Mouse (Mus musculus): ENCODE data around the gene Ccdc78. TPM values are rescaled to one million over a fixed set of nuclear protein-coding genes. Genes with fewer than 3 reads are reported as not detected.
A peak's percentile ranks its signal among the peaks of the same experiment; 100 is the strongest.

Ccdc78 gene
- total RNA-seq, 1 experiment from 2014 or later = not detected

DNA sequence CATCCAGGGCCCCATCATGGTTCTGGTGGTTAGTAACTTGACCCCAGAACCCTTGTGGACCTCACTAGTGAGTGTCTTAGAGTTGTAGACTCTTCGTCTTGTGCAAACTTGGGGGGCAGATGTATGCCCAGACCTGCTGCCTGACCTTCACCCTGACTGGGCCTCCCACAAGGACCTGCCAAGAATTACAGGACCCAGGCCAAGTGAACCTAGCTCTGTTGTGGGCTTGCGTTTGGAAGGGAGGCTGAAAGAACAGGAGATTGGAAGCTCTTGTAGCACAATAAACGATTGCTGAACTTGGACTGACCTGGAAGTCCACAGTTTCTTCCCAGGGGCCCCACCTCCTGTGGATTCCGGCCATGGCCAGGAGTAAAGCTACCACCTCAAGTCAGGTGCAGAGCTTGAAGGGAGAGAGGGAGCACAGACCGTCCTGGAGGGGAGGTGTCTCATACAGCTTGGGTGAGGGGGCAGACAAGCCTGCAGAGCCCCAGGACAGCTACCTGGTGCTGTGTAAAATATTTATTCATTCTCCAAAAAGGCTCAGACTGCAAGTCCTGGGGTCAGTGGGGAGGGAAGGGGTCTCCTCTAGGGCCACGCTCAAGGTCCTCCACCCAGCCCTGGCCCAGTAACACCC is 47.7 kb downstream of the Ccdc78 start:
- no peak for DNase-seq

DNA sequence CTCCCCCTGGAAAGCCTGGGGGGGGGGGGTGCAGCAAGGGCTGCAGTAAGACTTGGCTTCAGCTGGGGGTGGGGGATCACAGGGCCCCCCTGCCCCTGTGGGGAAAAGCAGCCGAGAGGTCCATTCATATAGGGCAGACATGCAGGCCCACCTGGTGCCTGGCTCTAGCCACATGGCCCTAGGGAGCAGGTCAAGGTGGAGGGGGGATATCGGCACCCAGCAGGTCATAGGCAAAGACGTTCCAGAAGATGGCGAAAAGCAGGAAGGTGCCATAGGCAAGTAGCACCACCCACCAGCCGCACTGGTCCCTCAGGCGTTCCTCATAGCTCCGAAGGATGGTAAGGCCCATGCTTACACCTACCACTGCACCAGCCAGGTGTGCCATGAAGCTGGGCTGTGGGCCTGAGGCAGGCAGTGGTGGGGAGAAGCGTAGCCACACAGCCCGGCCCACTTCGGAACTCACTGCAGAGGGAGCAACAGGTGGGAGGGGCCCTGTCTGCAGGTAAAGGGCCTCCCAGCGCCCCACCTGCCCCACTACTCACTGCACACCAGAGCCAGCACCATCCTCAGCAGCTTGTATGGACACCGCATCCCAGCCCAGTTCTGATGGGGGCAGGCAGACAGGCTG is 48.3 kb downstream of the Ccdc78 start:
- no peak for DNase-seq

DNA sequence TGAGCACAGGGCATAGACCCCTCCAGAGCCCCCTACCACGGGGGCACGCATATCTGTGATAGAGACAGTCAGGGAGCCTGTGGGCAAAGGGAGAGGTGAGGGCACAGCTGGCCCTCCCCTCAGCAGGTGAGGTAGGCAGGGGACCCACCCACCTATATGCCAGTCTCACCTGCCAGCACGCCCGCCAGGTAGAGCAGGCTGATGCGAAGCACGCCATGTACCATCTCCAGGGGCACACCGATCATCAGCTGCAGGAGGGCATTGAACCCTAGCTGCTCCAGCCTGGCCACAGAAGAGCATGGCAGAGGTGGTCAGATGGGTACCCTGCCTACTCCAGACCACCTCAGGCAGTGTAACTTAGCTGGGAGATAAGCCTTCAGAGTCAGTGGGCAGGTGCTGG is 48.9 kb downstream of the Ccdc78 start:
- no peak for DNase-seq

GRCm38 (mm10) chr17:25835816-25836215 is 49.4 kb downstream of the Ccdc78 start:
- DNase-seq = no peak

DNA sequence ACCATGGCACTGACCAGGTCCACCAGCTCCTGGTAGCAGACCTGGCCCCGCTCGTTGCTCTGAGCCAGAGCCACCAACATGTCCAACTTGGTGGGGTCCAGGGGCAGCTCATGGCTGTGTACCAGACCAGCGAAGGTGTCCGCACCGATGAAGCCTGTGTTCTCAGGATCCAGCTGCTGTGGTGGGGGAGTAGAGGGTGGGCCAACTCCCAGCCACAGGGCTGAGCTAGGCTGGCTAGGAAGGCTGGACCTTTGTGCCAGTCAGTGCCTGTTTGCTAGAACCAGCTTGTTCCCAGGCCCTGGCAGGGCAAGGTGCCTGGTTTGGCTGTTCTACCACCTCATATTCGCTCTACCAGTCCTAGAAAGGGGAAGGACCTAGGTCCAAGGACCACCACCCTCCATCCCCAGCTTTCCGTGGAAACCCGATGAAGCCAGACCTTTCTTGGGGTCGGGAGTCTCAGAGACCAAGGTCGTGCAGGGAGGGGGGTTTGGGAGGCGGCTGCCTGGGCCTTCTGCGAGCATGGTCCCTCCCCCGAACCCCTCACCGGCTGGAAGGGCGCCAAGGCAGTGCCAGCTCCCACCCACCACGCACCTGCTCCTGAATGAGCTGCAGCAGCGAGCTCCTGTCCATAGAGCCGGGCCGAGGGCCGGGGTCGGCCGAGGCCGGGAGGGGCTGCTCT is 50.2 kb downstream of the Ccdc78 start:
- no peak for DNase-seq

GRCm38 (mm10) chr17:25837076-25837410 is 50.7 kb downstream of the Ccdc78 start, which contains the start of gene Rhbdl1:
Rhbdl1 (minus strand) TSS chr17:25837295.
- DNase-seq = peak; percentile 88

- no peak for DNase-seq
These were observed 51.2 kb downstream of the Ccdc78 start for GRCm38 (mm10) chr17:25837533-25837932.

DNA sequence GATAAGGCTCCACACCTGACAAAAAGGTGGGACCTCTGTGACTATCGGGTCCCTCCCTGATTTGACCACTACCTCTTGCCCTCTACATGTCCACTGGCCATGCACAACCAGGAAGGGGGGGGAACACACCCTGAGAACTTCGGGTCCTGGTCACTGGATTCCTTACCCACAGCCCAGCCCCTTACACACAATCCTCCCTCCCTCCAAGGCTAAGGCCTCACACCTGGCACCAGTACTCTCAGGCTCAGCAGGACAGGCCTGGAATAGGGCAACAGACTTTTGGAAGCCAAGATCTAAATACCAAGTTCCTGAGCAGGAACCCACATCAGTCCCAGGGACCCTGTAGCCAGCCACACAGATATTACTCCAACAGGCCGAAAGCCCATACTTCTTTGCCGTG is 52.5 kb downstream of the Ccdc78 start:
- no peak for DNase-seq

DNA sequence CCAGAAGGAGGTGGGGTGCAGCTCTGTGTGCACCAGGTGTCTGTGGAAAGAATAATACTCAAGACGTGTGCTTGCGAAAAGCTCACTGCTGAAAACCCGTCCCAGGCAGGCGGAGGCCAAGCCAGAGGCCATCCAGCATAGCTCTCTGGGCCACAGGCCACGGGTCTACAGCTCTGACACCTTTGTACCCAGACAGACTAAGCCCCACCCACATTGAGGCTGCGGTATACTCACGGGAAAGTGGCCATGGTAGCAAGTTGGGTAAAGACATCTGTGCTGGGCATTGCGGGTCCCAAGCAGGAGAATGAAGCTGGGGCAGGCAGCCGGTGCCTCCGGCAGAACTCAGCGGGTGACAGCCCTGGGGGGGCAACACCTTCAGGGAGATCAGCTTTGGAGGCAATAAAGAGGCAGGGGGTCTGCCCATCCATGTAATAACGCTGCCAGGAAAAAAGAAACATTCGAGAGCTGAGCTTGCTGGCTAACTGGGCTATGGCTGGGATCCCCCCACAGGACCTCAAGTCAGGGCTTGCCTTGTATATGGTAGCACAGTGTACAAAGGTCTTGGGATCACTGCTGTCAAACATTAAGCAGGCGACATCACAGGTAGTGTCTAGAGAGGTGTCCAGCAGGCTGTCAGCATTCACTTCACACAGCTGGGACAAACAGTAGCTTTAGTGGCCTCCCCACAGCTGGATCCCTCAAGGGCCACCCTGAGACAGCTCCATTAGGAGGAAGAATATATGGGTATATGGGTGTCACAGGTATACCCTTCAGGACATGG is 53.3 kb downstream of the Ccdc78 start:
- no peak for DNase-seq

Small RNAs within 50 kb of the gene (microRNA-seq; reads per million reads assigned to microRNA genes)
- gene Gm25083 (0 reads per million in 2 experiments), gene Mir3082 (1.7 to 2.5 reads per million in 2 experiments), gene Mir6966 (0 to 0.69 reads per million in 2 experiments)

Other genes with a start within 250 kb of the Ccdc78 start
- gene Sox8, start 215.9 kb upstream of the Ccdc78 start, total RNA-seq (2021) = 0.52 and 1.1 TPM in 2 replicates
- gene Lmf1, start 207.5 kb upstream of the Ccdc78 start, total RNA-seq (2021) = 41.0 and 41.5 TPM in 2 replicates
- not detected in 2 replicates for gene Gng13, start 69.4 kb upstream of the Ccdc78 start, total RNA-seq (2021)
- gene Chtf18, start 59.2 kb upstream of the Ccdc78 start, total RNA-seq (2021) = 6.3 and 7.8 TPM in 2 replicates
- 14.1 and 14.6 TPM in 2 replicates for gene Rpusd1, start 58.9 kb upstream of the Ccdc78 start, total RNA-seq (2021)
- not detected in 2 replicates for gene Mslnl, start 50.5 kb upstream of the Ccdc78 start, total RNA-seq (2021)
- 2.2 and 3.7 TPM in 2 replicates for gene Msln, start 32.2 kb upstream of the Ccdc78 start, total RNA-seq (2021)
- 31.6 and 31.8 TPM in 2 replicates for gene Narfl, start 12.8 kb upstream of the Ccdc78 start, total RNA-seq (2021)
- gene Haghl, start 907 bp upstream of the Ccdc78 start, total RNA-seq (2021) = 22.6 and 43.5 TPM in 2 replicates
- gene Fam173a, start 6.3 kb downstream of the Ccdc78 start, total RNA-seq (2021) = 84.7 and 102 TPM in 2 replicates
- not detected in 2 replicates for gene AC134908.4, start 9.1 kb downstream of the Ccdc78 start, total RNA-seq (2021)
- gene Metrn, start 10.6 kb downstream of the Ccdc78 start, total RNA-seq (2021) = 22.1 and 25.5 TPM in 2 replicates
- 35.5 and 40.7 TPM in 2 replicates for gene Fbxl16, start 22.5 kb downstream of the Ccdc78 start, total RNA-seq (2021)
- gene Wdr24, start 37.0 kb downstream of the Ccdc78 start, total RNA-seq (2021) = 24.9 and 25.4 TPM in 2 replicates
- gene Jmjd8, start 42.3 kb downstream of the Ccdc78 start, total RNA-seq (2021) = 92.9 and 104 TPM in 2 replicates
- 182 and 205 TPM in 2 replicates for gene Stub1, start 46.8 kb downstream of the Ccdc78 start, total RNA-seq (2021)
- 15.4 and 20.2 TPM in 2 replicates for gene Rhbdl1, start 50.7 kb downstream of the Ccdc78 start, total RNA-seq (2021)
- 12.8 and 26.6 TPM in 2 replicates for gene Gm20683, start 55.2 kb downstream of the Ccdc78 start, total RNA-seq (2021)
- 124 and 130 TPM in 2 replicates for gene Rhot2, start 58.3 kb downstream of the Ccdc78 start, total RNA-seq (2021)
- gene Wdr90, start 74.9 kb downstream of the Ccdc78 start, total RNA-seq (2021) = 26.7 and 28.0 TPM in 2 replicates
- 479 and 493 TPM in 2 replicates for gene Mcrip2, start 82.2 kb downstream of the Ccdc78 start, total RNA-seq (2021)
- gene Mettl26, start 88.5 kb downstream of the Ccdc78 start, total RNA-seq (2021) = 116 and 144 TPM in 2 replicates
- 2.7 and 3.3 TPM in 2 replicates for gene Wfikkn1, start 94.3 kb downstream of the Ccdc78 start, total RNA-seq (2021)
- 33.0 and 36.9 TPM in 2 replicates for gene Rab40c, start 133.1 kb downstream of the Ccdc78 start, total RNA-seq (2021)
- gene Pigq, start 158.4 kb downstream of the Ccdc78 start, total RNA-seq (2021) = 110 and 113 TPM in 2 replicates
- not detected in 2 replicates for gene Nhlrc4, start 158.4 kb downstream of the Ccdc78 start, total RNA-seq (2021)
- gene A930017K11Rik, start 166.0 kb downstream of the Ccdc78 start, total RNA-seq (2021) = not detected in 2 replicates
- gene Capn15, start 199.2 kb downstream of the Ccdc78 start, total RNA-seq (2021) = 22.8 and 24.5 TPM in 2 replicates